Mouse (Mus musculus) CH12.LX (cell line): ENCODE results near the gene Ccser1. TPM values are rescaled to one million over a fixed set of nuclear protein-coding genes. Genes with fewer than 3 reads are reported as not detected.
"Not testable (repeated sequence)": the region's sequence is repeated elsewhere in the genome, so short reads cannot be mapped to it uniquely, and the experiment has no call there.

Experiments
- DNase-seq: peaks from one replicate; pipeline ENCODE4 v3.0.0-alpha.2; 2013; ENCODE audit errors: extremely low read depth
- H3K27ac ChIP-seq: 2 replicates; pipeline ENCODE4 v1.5.1; 2012; ENCODE audit warnings: low read depth, mild to moderate bottlenecking, control low read depth, moderate library complexity; ENCODE audit not compliant: insufficient read depth
- H3K27me3 ChIP-seq: replicated peaks from 2 replicates; pipeline ENCODE3; 2012; ENCODE audit warnings: inconsistent platforms
- H3K36me3 ChIP-seq, 2 experiments: replicated peaks in 1 of 2; 2 replicates each; pipeline versions ENCODE3 to v1.6.1; 2012; ENCODE audit warnings: inconsistent platforms in 1 of 2, low read length in 1 of 2, mild to moderate bottlenecking in 1 of 2, mixed read lengths in 1 of 2, moderate library complexity in 1 of 2; ENCODE audit not compliant: control insufficient read depth in 1 of 2, insufficient read depth in 1 of 2
- H3K4me1 ChIP-seq, 2 experiments: 2 replicates each; pipeline ENCODE4 v1.6.1; 2012; ENCODE audit warnings: inconsistent platforms in 1 of 2, moderate library complexity in 1 of 2; ENCODE audit not compliant: insufficient read depth in 2 of 2, control insufficient read depth in 1 of 2
- H3K4me2 ChIP-seq: 2 replicates; pipeline ENCODE4 v1.6.1; 2012; ENCODE audit warnings: low read depth, mild to moderate bottlenecking, control low read depth; ENCODE audit not compliant: poor library complexity, insufficient read depth, severe bottlenecking
- H3K4me3 ChIP-seq, 3 experiments: fragments of 150-350 bp in 1 of 3; sonication (generic) in 1 of 3; replicated peaks in 1 of 3; 2 replicates each; pipeline versions ENCODE3 to v1.5.1; 2011 to 2012; ENCODE audit warnings: low read depth in 2 of 3, low read length in 2 of 3, mild to moderate bottlenecking in 2 of 3, moderate library complexity in 2 of 3, control low read depth in 1 of 3, improper control_type of control experiment in 1 of 3, inconsistent platforms in 1 of 3, mixed read lengths in 1 of 3; ENCODE audit not compliant: poor library complexity in 1 of 3
- H3K79me2 ChIP-seq: replicated peaks from 2 replicates; pipeline ENCODE4 v1.6.1; 2012; ENCODE audit warnings: mild to moderate bottlenecking, moderate library complexity; ENCODE audit not compliant: control insufficient read depth, poor library complexity, insufficient read depth, severe bottlenecking; ENCODE audit errors: extremely low read depth
- H3K9ac ChIP-seq: 2 replicates; pipeline ENCODE4 v1.6.1; 2012; ENCODE audit warnings: low read depth, mild to moderate bottlenecking, control low read depth, moderate library complexity; ENCODE audit not compliant: insufficient read depth
- H3K9me3 ChIP-seq: replicated peaks from 2 replicates; pipeline ENCODE3; 2012; ENCODE audit warnings: low read length, inconsistent platforms, mixed read lengths
- CHD1 ChIP-seq: IDR thresholded peaks from 2 replicates; pipeline ENCODE4 v1.6.1; 2012; ENCODE audit warnings: low read depth, low read length, improper control_type of control experiment, inconsistent platforms
- CHD2 ChIP-seq: IDR thresholded peaks from 2 replicates; pipeline ENCODE4 v1.6.1; 2011; ENCODE audit warnings: low read length, improper control_type of control experiment
- CTCF ChIP-seq, 2 experiments: IDR thresholded peaks in 1 of 2; conservative IDR thresholded peaks in 1 of 2; 2 replicates each; pipeline ENCODE4 v1.5.1; 2011 to 2012; ENCODE audit warnings: low read depth in 2 of 2, low read length in 2 of 2, improper control_type of control experiment in 1 of 2, inconsistent platforms in 1 of 2, mild to moderate bottlenecking in 1 of 2, moderate library complexity in 1 of 2
- ELF1 ChIP-seq: IDR thresholded peaks from 2 replicates; pipeline ENCODE4 v1.6.1; 2014; ENCODE audit warnings: low read depth, mild to moderate bottlenecking, inconsistent platforms, low read length, improper control_type of control experiment
- EP300 ChIP-seq: IDR thresholded peaks from 2 replicates; pipeline ENCODE4 v1.6.1; 2011; ENCODE audit warnings: low read length, improper control_type of control experiment
- ETS1 ChIP-seq: conservative IDR thresholded peaks from 2 replicates; pipeline ENCODE4 v1.6.1; 2012; ENCODE audit warnings: low read depth, mild to moderate bottlenecking, inconsistent platforms, low read length, improper control_type of control experiment, moderate library complexity
- GABPA ChIP-seq: IDR thresholded peaks from 2 replicates; pipeline ENCODE4 v1.6.1; 2012; ENCODE audit warnings: low read depth, low read length, improper control_type of control experiment, inconsistent platforms; ENCODE audit not compliant: insufficient replicate concordance
- HCFC1 ChIP-seq: IDR thresholded peaks from 2 replicates; pipeline ENCODE4 v1.6.1; 2012; ENCODE audit warnings: low read depth, mild to moderate bottlenecking, inconsistent platforms, low read length, improper control_type of control experiment
- IRF4 ChIP-seq: IDR thresholded peaks from 2 replicates; pipeline ENCODE4 v1.6.1; 2014; ENCODE audit warnings: low read depth, mild to moderate bottlenecking, inconsistent platforms, low read length, improper control_type of control experiment
- JUN ChIP-seq: IDR thresholded peaks from 2 replicates; pipeline ENCODE4 v1.6.1; 2011; ENCODE audit warnings: low read depth, mild to moderate bottlenecking, low read length, improper control_type of control experiment, moderate library complexity; ENCODE audit not compliant: insufficient read depth
- JUND ChIP-seq: conservative IDR thresholded peaks from 2 replicates; pipeline ENCODE4 v1.6.1; 2011; ENCODE audit warnings: low read depth, low read length, improper control_type of control experiment
- KAT2A ChIP-seq: IDR thresholded peaks from 2 replicates; pipeline ENCODE4 v1.6.1; 2012; ENCODE audit warnings: low read length, improper control_type of control experiment, inconsistent platforms; ENCODE audit not compliant: insufficient replicate concordance
- MAX ChIP-seq: IDR thresholded peaks from 2 replicates; pipeline ENCODE4 v1.6.1; 2011; ENCODE audit warnings: low read length, improper control_type of control experiment
- MAZ ChIP-seq: IDR thresholded peaks from 2 replicates; pipeline ENCODE4 v1.6.1; 2012; ENCODE audit warnings: low read depth, mild to moderate bottlenecking, inconsistent platforms, low read length, improper control_type of control experiment, moderate library complexity
- MXI1 ChIP-seq: IDR thresholded peaks from 2 replicates; pipeline ENCODE4 v1.6.1; 2011; ENCODE audit warnings: mild to moderate bottlenecking, low read depth, low read length, improper control_type of control experiment
- NELFE ChIP-seq: IDR thresholded peaks from 2 replicates; pipeline ENCODE4 v1.6.1; 2011; ENCODE audit warnings: low read depth, low read length, improper control_type of control experiment
- PAX5 ChIP-seq: IDR thresholded peaks from 2 replicates; pipeline ENCODE4 v1.6.1; 2012; ENCODE audit warnings: low read length, inconsistent platforms, mixed read lengths
- ZC3H11A ChIP-seq: IDR thresholded peaks from 2 replicates; pipeline ENCODE4 v1.6.1; 2012; ENCODE audit warnings: low read depth, mild to moderate bottlenecking, inconsistent platforms, low read length, improper control_type of control experiment
- ZKSCAN1 ChIP-seq: IDR thresholded peaks from 2 replicates; pipeline ENCODE4 v1.6.1; 2012; ENCODE audit warnings: low read depth, inconsistent platforms, low read length, improper control_type of control experiment, borderline replicate concordance
- ZNF384 ChIP-seq: IDR thresholded peaks from 2 replicates; pipeline ENCODE4 v1.6.1; 2012; ENCODE audit warnings: low read depth, low read length, improper control_type of control experiment, inconsistent platforms
- dilution Hi-C: fragments of 300-500 bp; cut with MboI; formaldehyde crosslinking; loops from 2 replicates; pipeline ENCODE4 v1.14.3; 2020; ENCODE audit warnings: low sequenced_read_pairs; ENCODE audit not compliant: extremely low pct_unique_long_range_greater_than_20kb, extremely low pct_ligation_motif_present
- in situ Hi-C: fragments of 300-500 bp; cut with MboI; formaldehyde crosslinking; loops from 3 replicates; pipeline ENCODE4 v1.14.3; 2019; ENCODE audit warnings: low sequenced_read_pairs, low pct_ligation_motif_present, low pct_unique_long_range_greater_than_20kb, mixed read lengths
- polyA plus RNA-seq: library from polyadenylated mRNA; unstranded; fragments of >175 nt; gene quantifications from 2 replicates; pipeline ENCODE4 v1.2.1, GENCODE M21; 2012; ENCODE audit warnings: low read depth; ENCODE audit not compliant: insufficient read length
- total RNA-seq, 2 experiments: library from RNA; depleted of rRNA; stranded (reverse); fragments of 300-350 nt in 1 of 2; fragments of >200 nt in 1 of 2; gene quantifications; 2 replicates each; pipeline ENCODE4 v1.2.3; 2012 to 2014

Ccser1 gene
- total and polyA plus RNA-seq, 3 experiments: not detected

DNA sequence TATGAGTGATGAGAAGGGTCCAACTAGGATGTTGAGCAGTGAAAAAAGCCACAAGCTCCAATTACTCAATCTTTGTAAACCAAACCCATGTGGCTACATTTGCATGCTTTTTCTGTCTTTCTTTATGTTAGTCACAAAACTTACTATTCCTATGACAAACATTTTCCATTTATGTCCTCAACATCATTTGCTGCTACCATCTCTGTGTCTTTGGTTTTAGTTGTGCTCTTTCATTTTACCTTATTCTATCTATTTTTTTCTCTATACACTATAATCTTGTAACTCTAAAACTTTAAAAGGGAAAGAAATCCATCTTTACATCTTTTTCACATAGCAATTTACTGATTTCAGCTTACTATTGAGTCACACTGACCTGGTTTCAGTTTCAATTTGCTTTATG is 834.2 kb downstream of the Ccser1 start:
- Histone ChIP-seq H3K9me3 (no peaks in the 10 kb centered on the region), H3K36me3 (no peaks in the 10 kb centered on the region), H3K4me1 (no peaks in the 10 kb centered on the region), H3K27ac (no peak overlapping the region), H3K4me2 (no peak overlapping the region), H3K27me3 (no peaks in the 10 kb centered on the region), H3K79me2 (no peaks in the 10 kb centered on the region), H3K4me3 (no peak overlapping the region), H3K9ac (no peak overlapping the region)
- in situ Hi-C loops (no loop called here), dilution Hi-C loops (no loop called here)
- DNase-seq: peak; percentile 24
- TF ChIP-seq PAX5 (no peak), MAZ (no peak), KAT2A (no peak), GABPA (no peak), ETS1 (peak; percentile 53; the same call in 1 of the 2 replicates), IRF4 (peak; percentile 19; the same call in 1 of the 2 replicates), NELFE (no peak), ZNF384 (no peak), JUN (peak; percentile 42; the same call in 1 of the 2 replicates), JUND (0 out of 2 replicates have a peak, but pooled peaks have one; percentile 50), EP300 (peak; percentile 77)

DNA sequence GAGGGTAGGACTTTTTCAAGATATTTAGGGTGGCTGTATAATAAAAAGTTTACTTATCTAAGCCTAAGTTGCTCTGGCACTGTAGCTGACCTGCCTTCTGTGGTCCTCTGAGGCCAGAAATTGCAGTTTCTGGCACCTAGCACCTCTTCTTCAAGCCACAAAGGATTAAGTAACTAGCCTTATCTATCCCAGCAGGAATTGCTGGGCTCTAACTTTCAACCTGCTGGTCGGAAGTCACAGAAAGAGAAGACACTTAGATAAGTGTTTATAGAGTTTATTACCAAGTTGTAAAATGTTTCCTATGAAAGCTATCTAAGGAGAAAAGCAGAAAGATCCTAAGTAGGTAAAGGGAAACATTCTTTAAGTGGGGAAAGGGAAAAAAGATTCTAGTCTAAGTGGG is 864.3 kb downstream of the Ccser1 start:
- dilution Hi-C loops: no loop called here
- Histone ChIP-seq H3K4me1 (no peaks in the 10 kb centered on the region), H3K9me3 (peaks cover 5% of the 10 kb centered on the region), H3K79me2 (no peaks in the 10 kb centered on the region), H3K27me3 (no peaks in the 10 kb centered on the region), H3K27ac (no peak overlapping the region), H3K4me3 (no peak overlapping the region), H3K4me2 (no peak overlapping the region), H3K36me3 (no peaks in the 10 kb centered on the region), H3K9ac (no peak overlapping the region)
- in situ Hi-C loops: no loop called here
- no peak for DNase-seq
- no peak for TF ChIP-seq HCFC1
- no peak for TF ChIP-seq ETS1
- TF ChIP-seq ZC3H11A: no peak
- TF ChIP-seq CHD1: no peak
- TF ChIP-seq NELFE: no peak
- TF ChIP-seq MXI1: no peak
- no peak for TF ChIP-seq CHD2
- TF ChIP-seq ELF1: no peak
- TF ChIP-seq CTCF (conservative IDR thresholded peaks at IDR 0.05 in 1 of 2, IDR thresholded peaks at IDR 0.05 in 1 of 2; ENCODE audit: low read depth in 2 of 2, low read length in 2 of 2): no peak
- no peak for TF ChIP-seq ZKSCAN1
- no peak for TF ChIP-seq MAX

GRCm38 (mm10) chr6:62045042-62045441 is 864.9 kb downstream of the Ccser1 start:
- dilution Hi-C loops, H3K27ac ChIP-seq: not testable (repeated sequence)

More at GRCm38 (mm10) chr6:62045042-62045441, 864.9 kb downstream of the Ccser1 start:
- H3K9me3 ChIP-seq, H3K36me3 ChIP-seq, H3K4me2 ChIP-seq, H3K4me3 ChIP-seq, H3K4me1 ChIP-seq, H3K79me2 ChIP-seq, DNase-seq, H3K27me3 ChIP-seq, in situ Hi-C loops, H3K9ac ChIP-seq: not testable (repeated sequence)
